Mouse (Mus musculus) CH12.LX (cell line): ENCODE results near the gene Galk2. TPM values are rescaled to one million over a fixed set of nuclear protein-coding genes. Genes with fewer than 3 reads are reported as not detected.

Experiments
- DNase-seq: peaks from one replicate; pipeline ENCODE4 v3.0.0-alpha.2; 2013; ENCODE audit errors: extremely low read depth
- H3K27ac ChIP-seq: 2 replicates; pipeline ENCODE4 v1.5.1; 2012; ENCODE audit warnings: low read depth, mild to moderate bottlenecking, control low read depth, moderate library complexity; ENCODE audit not compliant: insufficient read depth
- H3K27me3 ChIP-seq: replicated peaks from 2 replicates; pipeline ENCODE3; 2012; ENCODE audit warnings: inconsistent platforms
- H3K36me3 ChIP-seq, 2 experiments: replicated peaks in 1 of 2; 2 replicates each; pipeline versions ENCODE3 to v1.6.1; 2012; ENCODE audit warnings: inconsistent platforms in 1 of 2, low read length in 1 of 2, mild to moderate bottlenecking in 1 of 2, mixed read lengths in 1 of 2, moderate library complexity in 1 of 2; ENCODE audit not compliant: control insufficient read depth in 1 of 2, insufficient read depth in 1 of 2
- H3K4me1 ChIP-seq, 2 experiments: 2 replicates each; pipeline ENCODE4 v1.6.1; 2012; ENCODE audit warnings: inconsistent platforms in 1 of 2, moderate library complexity in 1 of 2; ENCODE audit not compliant: insufficient read depth in 2 of 2, control insufficient read depth in 1 of 2
- H3K4me2 ChIP-seq: 2 replicates; pipeline ENCODE4 v1.6.1; 2012; ENCODE audit warnings: low read depth, mild to moderate bottlenecking, control low read depth; ENCODE audit not compliant: poor library complexity, insufficient read depth, severe bottlenecking
- H3K4me3 ChIP-seq, 3 experiments: fragments of 150-350 bp in 1 of 3; sonication (generic) in 1 of 3; replicated peaks in 1 of 3; 2 replicates each; pipeline versions ENCODE3 to v1.5.1; 2011 to 2012; ENCODE audit warnings: low read depth in 2 of 3, low read length in 2 of 3, mild to moderate bottlenecking in 2 of 3, moderate library complexity in 2 of 3, control low read depth in 1 of 3, improper control_type of control experiment in 1 of 3, inconsistent platforms in 1 of 3, mixed read lengths in 1 of 3; ENCODE audit not compliant: poor library complexity in 1 of 3
- H3K79me2 ChIP-seq: replicated peaks from 2 replicates; pipeline ENCODE4 v1.6.1; 2012; ENCODE audit warnings: mild to moderate bottlenecking, moderate library complexity; ENCODE audit not compliant: control insufficient read depth, poor library complexity, insufficient read depth, severe bottlenecking; ENCODE audit errors: extremely low read depth
- H3K9ac ChIP-seq: 2 replicates; pipeline ENCODE4 v1.6.1; 2012; ENCODE audit warnings: low read depth, mild to moderate bottlenecking, control low read depth, moderate library complexity; ENCODE audit not compliant: insufficient read depth
- H3K9me3 ChIP-seq: replicated peaks from 2 replicates; pipeline ENCODE3; 2012; ENCODE audit warnings: low read length, inconsistent platforms, mixed read lengths
- CHD1 ChIP-seq: IDR thresholded peaks from 2 replicates; pipeline ENCODE4 v1.6.1; 2012; ENCODE audit warnings: low read depth, low read length, improper control_type of control experiment, inconsistent platforms
- CHD2 ChIP-seq: IDR thresholded peaks from 2 replicates; pipeline ENCODE4 v1.6.1; 2011; ENCODE audit warnings: low read length, improper control_type of control experiment
- E2F4 ChIP-seq: IDR thresholded peaks from 2 replicates; pipeline ENCODE4 v1.6.1; 2011; ENCODE audit warnings: low read depth, low read length, improper control_type of control experiment; ENCODE audit not compliant: insufficient replicate concordance
- ETS1 ChIP-seq: conservative IDR thresholded peaks from 2 replicates; pipeline ENCODE4 v1.6.1; 2012; ENCODE audit warnings: low read depth, mild to moderate bottlenecking, inconsistent platforms, low read length, improper control_type of control experiment, moderate library complexity
- GABPA ChIP-seq: IDR thresholded peaks from 2 replicates; pipeline ENCODE4 v1.6.1; 2012; ENCODE audit warnings: low read depth, low read length, improper control_type of control experiment, inconsistent platforms; ENCODE audit not compliant: insufficient replicate concordance
- HCFC1 ChIP-seq: IDR thresholded peaks from 2 replicates; pipeline ENCODE4 v1.6.1; 2012; ENCODE audit warnings: low read depth, mild to moderate bottlenecking, inconsistent platforms, low read length, improper control_type of control experiment
- IRF4 ChIP-seq: IDR thresholded peaks from 2 replicates; pipeline ENCODE4 v1.6.1; 2014; ENCODE audit warnings: low read depth, mild to moderate bottlenecking, inconsistent platforms, low read length, improper control_type of control experiment
- JUND ChIP-seq: conservative IDR thresholded peaks from 2 replicates; pipeline ENCODE4 v1.6.1; 2011; ENCODE audit warnings: low read depth, low read length, improper control_type of control experiment
- KAT2A ChIP-seq: IDR thresholded peaks from 2 replicates; pipeline ENCODE4 v1.6.1; 2012; ENCODE audit warnings: low read length, improper control_type of control experiment, inconsistent platforms; ENCODE audit not compliant: insufficient replicate concordance
- MAX ChIP-seq: IDR thresholded peaks from 2 replicates; pipeline ENCODE4 v1.6.1; 2011; ENCODE audit warnings: low read length, improper control_type of control experiment
- MAZ ChIP-seq: IDR thresholded peaks from 2 replicates; pipeline ENCODE4 v1.6.1; 2012; ENCODE audit warnings: low read depth, mild to moderate bottlenecking, inconsistent platforms, low read length, improper control_type of control experiment, moderate library complexity
- MEF2A ChIP-seq: IDR thresholded peaks from 2 replicates; pipeline ENCODE4 v1.6.1; 2014; ENCODE audit warnings: low read depth, mild to moderate bottlenecking, inconsistent platforms, low read length, improper control_type of control experiment, borderline replicate concordance
- MXI1 ChIP-seq: IDR thresholded peaks from 2 replicates; pipeline ENCODE4 v1.6.1; 2011; ENCODE audit warnings: mild to moderate bottlenecking, low read depth, low read length, improper control_type of control experiment
- MYC ChIP-seq: IDR thresholded peaks from 2 replicates; pipeline ENCODE4 v1.6.1; 2011; ENCODE audit warnings: low read depth, mild to moderate bottlenecking, improper control_type of control experiment, low read length
- NRF1 ChIP-seq: IDR thresholded peaks from 2 replicates; pipeline ENCODE4 v1.6.1; 2014; ENCODE audit warnings: low read depth, mild to moderate bottlenecking, inconsistent platforms, low read length, improper control_type of control experiment, moderate library complexity
- POLR2A ChIP-seq: IDR thresholded peaks from 2 replicates; pipeline ENCODE4 v1.6.1; 2011; ENCODE audit warnings: low read depth, mild to moderate bottlenecking, improper control_type of control experiment, low read length
- POLR2AphosphoS2 ChIP-seq: IDR thresholded peaks from 2 replicates; pipeline ENCODE4 v1.6.1; 2011; ENCODE audit warnings: low read depth, low read length, improper control_type of control experiment
- RCOR1 ChIP-seq: conservative IDR thresholded peaks from 2 replicates; pipeline ENCODE4 v1.6.1; 2012; ENCODE audit warnings: low read depth, mild to moderate bottlenecking, inconsistent platforms, low read length, improper control_type of control experiment
- SIN3A ChIP-seq: IDR thresholded peaks from 2 replicates; pipeline ENCODE4 v1.6.1; 2012; ENCODE audit warnings: low read length, improper control_type of control experiment, inconsistent platforms
- SMC3 ChIP-seq: IDR thresholded peaks from 2 replicates; pipeline ENCODE4 v1.6.1; 2011; ENCODE audit warnings: low read depth, low read length, improper control_type of control experiment
- UBTF ChIP-seq: IDR thresholded peaks from 2 replicates; pipeline ENCODE4 v1.6.1; 2012; ENCODE audit warnings: low read depth, mild to moderate bottlenecking, inconsistent platforms, low read length, improper control_type of control experiment, moderate library complexity
- USF1 ChIP-seq: IDR thresholded peaks from 2 replicates; pipeline ENCODE4 v1.6.1; 2014; ENCODE audit warnings: low read depth, mild to moderate bottlenecking, inconsistent platforms, low read length, improper control_type of control experiment
- USF2 ChIP-seq: conservative IDR thresholded peaks from 2 replicates; pipeline ENCODE4 v1.6.1; 2011; ENCODE audit warnings: low read depth, low read length, improper control_type of control experiment
- ZKSCAN1 ChIP-seq: IDR thresholded peaks from 2 replicates; pipeline ENCODE4 v1.6.1; 2012; ENCODE audit warnings: low read depth, inconsistent platforms, low read length, improper control_type of control experiment, borderline replicate concordance
- ZMIZ1 ChIP-seq: IDR thresholded peaks from 2 replicates; pipeline ENCODE4 v1.6.1; 2012; ENCODE audit warnings: low read depth, mild to moderate bottlenecking, inconsistent platforms, low read length, improper control_type of control experiment
- ZNF384 ChIP-seq: IDR thresholded peaks from 2 replicates; pipeline ENCODE4 v1.6.1; 2012; ENCODE audit warnings: low read depth, low read length, improper control_type of control experiment, inconsistent platforms
- dilution Hi-C: fragments of 300-500 bp; cut with MboI; formaldehyde crosslinking; loops from 2 replicates; pipeline ENCODE4 v1.14.3; 2020; ENCODE audit warnings: low sequenced_read_pairs; ENCODE audit not compliant: extremely low pct_unique_long_range_greater_than_20kb, extremely low pct_ligation_motif_present
- in situ Hi-C: fragments of 300-500 bp; cut with MboI; formaldehyde crosslinking; loops from 3 replicates; pipeline ENCODE4 v1.14.3; 2019; ENCODE audit warnings: low sequenced_read_pairs, low pct_ligation_motif_present, low pct_unique_long_range_greater_than_20kb, mixed read lengths
- polyA plus RNA-seq: library from polyadenylated mRNA; unstranded; fragments of >175 nt; gene quantifications from 2 replicates; pipeline ENCODE4 v1.2.1, GENCODE M21; 2012; ENCODE audit warnings: low read depth; ENCODE audit not compliant: insufficient read length
- total RNA-seq, 2 experiments: library from RNA; depleted of rRNA; stranded (reverse); fragments of 300-350 nt in 1 of 2; fragments of >200 nt in 1 of 2; gene quantifications; 2 replicates each; pipeline ENCODE4 v1.2.3; 2012 to 2014

Galk2 gene
- total and polyA plus RNA-seq, 3 experiments, result 36.7 to 59.9 (median 41.8) TPM

DNA sequence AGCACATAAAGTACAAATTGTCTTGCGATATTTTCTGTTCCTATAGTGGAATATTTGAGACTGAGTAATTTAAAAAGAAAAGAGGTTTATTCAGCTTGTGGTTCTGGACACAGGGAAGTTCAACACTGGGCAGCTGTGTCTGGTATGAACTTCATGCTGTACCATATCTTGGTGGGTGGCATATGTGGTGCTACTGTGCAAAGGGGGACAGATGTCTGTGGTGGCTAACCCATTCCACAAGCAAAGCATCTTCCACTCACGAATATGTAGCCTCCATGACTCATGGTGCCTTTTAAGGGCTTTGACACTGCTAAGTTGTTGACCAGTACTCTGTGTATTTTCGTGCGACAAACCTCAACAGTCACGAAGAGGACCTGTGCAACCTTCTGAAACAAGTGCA is 63.2 kb downstream of the Galk2 start:
- no peak for DNase-seq
- Histone ChIP-seq H3K9ac (no peak overlapping the region), H3K4me2 (no peak overlapping the region), H3K36me3 (peaks cover 7 to 53% of the 10 kb centered on the region in 2 experiments), H3K4me3 (no peak overlapping the region), H3K79me2 (no peaks in the 10 kb centered on the region), H3K27ac (no peak overlapping the region)
- dilution Hi-C loops, result no loop called here
- TF ChIP-seq E2F4, result no peak
- TF ChIP-seq JUND, result no peak
- no peak for TF ChIP-seq ZNF384
- TF ChIP-seq MXI1, result no peak
- no peak for TF ChIP-seq MEF2A
- no peak for TF ChIP-seq UBTF
- no peak for TF ChIP-seq NRF1
- TF ChIP-seq MAX, result no peak
- no peak for TF ChIP-seq USF2
- TF ChIP-seq CHD1, result no peak
- TF ChIP-seq GABPA, result no peak
- TF ChIP-seq ZMIZ1, result no peak
- TF ChIP-seq, all 38 proteins: peak for 0
- H3K9me3 ChIP-seq, result no peaks in the 10 kb centered on the region
- H3K4me1 ChIP-seq, result no peaks in the 10 kb centered on the region; a peak in 1 of 4 replicates
- H3K27me3 ChIP-seq, result no peaks in the 10 kb centered on the region
- in situ Hi-C loops, result no loop called here

DNA sequence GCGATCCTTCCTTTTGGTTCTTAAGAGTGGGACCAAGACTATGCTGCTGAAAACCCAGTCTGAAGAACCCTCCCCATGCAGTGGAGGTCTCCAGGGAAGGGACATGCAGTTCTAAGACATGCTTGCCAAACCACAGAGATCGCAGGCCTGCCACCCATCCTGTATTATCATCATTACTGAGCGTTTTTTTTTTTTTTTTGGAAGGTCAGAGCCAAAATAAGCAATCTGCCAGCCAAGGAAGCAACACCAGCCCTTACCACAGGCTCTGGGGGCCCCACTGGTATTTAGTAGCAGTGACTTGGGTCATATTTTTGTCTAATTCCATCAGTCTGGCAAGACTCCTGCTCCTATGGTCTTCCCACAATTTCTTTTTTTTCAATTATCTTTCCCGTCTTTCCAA is 64.0 kb downstream of the Galk2 start:
- no peak for DNase-seq
- TF ChIP-seq CHD2 (no peak), SIN3A (no peak), E2F4 (no peak), UBTF (no peak), KAT2A (no peak), MAZ (no peak), SMC3 (no peak), USF1 (no peak), IRF4 (no peak), RCOR1 (no peak), MYC (no peak), MEF2A (no peak), HCFC1 (no peak), POLR2AphosphoS2 (no peak), POLR2A (no peak), ZKSCAN1 (no peak), ETS1 (no peak)
- H3K4me2 ChIP-seq, result no peak overlapping the region
- no peak overlapping the region for H3K4me3 ChIP-seq
- dilution Hi-C loops, result no loop called here
- H3K79me2 ChIP-seq, result no peaks in the 10 kb centered on the region
- H3K9me3 ChIP-seq, result no peaks in the 10 kb centered on the region
- no peaks in the 10 kb centered on the region; a peak in 1 of 4 replicates for H3K4me1 ChIP-seq
- H3K27me3 ChIP-seq, result no peaks in the 10 kb centered on the region
- no peak overlapping the region for H3K27ac ChIP-seq
- peaks cover 7 to 49% of the 10 kb centered on the region in 2 experiments for H3K36me3 ChIP-seq
- no peak overlapping the region for H3K9ac ChIP-seq
- in situ Hi-C loops, result no loop called here
